Mouse (Mus musculus) kidney, postnatal 0 days (tissue): ENCODE measurements around the gene Mier2. TPM values are rescaled to one million over a fixed set of nuclear protein-coding genes. Genes with fewer than 3 reads are reported as not detected.

Source experiments
- ATAC-seq: fragments of 200-750 bp; cut with Nextera tagmentation; replicated peaks from 2 replicates; pipeline ENCODE4 v1.8.0; 2017; ENCODE audit warnings: low read depth, moderate number of reproducible peaks, moderate TSS enrichment, moderate library complexity; ENCODE audit not compliant: low FRiP score
- DNase-seq: peaks from one replicate; pipeline ENCODE4 v3.0.0-alpha.2; 2016; ENCODE audit warnings: low spot score
- H3K27ac ChIP-seq: fragments of 300-500 bp; sonication (generic); 2 replicates; pipeline ENCODE4 v1.5.1; 2014; ENCODE audit warnings: mild to moderate bottlenecking
- H3K27me3 ChIP-seq: fragments of 300-500 bp; sonication (generic); 2 replicates; pipeline ENCODE4 v1.6.1; 2014; ENCODE audit warnings: low read length, mixed read lengths; ENCODE audit not compliant: insufficient read depth
- H3K36me3 ChIP-seq: fragments of 300-500 bp; sonication (generic); 2 replicates; pipeline ENCODE4 v1.6.1; 2014; ENCODE audit warnings: low read length, mixed read lengths; ENCODE audit not compliant: insufficient read depth
- H3K4me1 ChIP-seq: fragments of 300-500 bp; sonication (generic); replicated peaks from 2 replicates; pipeline ENCODE4 v1.6.1; 2014; ENCODE audit warnings: antibody characterized with exemption, low read length, mixed read lengths; ENCODE audit not compliant: insufficient read depth
- H3K4me2 ChIP-seq: fragments of 300-500 bp; sonication (generic); 2 replicates; pipeline ENCODE4 v1.6.1; 2014; ENCODE audit warnings: mild to moderate bottlenecking, low read length, moderate library complexity, mixed read lengths
- H3K4me3 ChIP-seq: fragments of 300-500 bp; sonication (generic); replicated peaks from 2 replicates; pipeline ENCODE4 v1.5.1; 2014; ENCODE audit warnings: low read depth, low read length
- H3K9ac ChIP-seq: fragments of 300-500 bp; sonication (generic); 2 replicates; pipeline ENCODE4 v1.6.1; 2014; ENCODE audit warnings: low read depth, low read length
- H3K9me3 ChIP-seq: fragments of 300-500 bp; sonication (generic); replicated peaks from 2 replicates; pipeline ENCODE4 v1.6.1; 2016; ENCODE audit warnings: low read length, inconsistent platforms, mixed read lengths
- CTCF ChIP-seq: IDR thresholded peaks from 2 replicates; pipeline ENCODE4 v1.5.1; 2016; ENCODE audit warnings: antibody characterized with exemption, low read depth, mild to moderate bottlenecking, moderate library complexity
- WGBS: fragments of 180-500 bp; shearing (Covaris S2); extraction: QIAGEN DNeasy Blood & Tissue Kit; methylation state at CpG from one replicate; pipeline ENCODE4 v1.1.7; 2014; 5-methylcytosine and 5-hydroxymethylcytosine counted together
- polyA plus RNA-seq: library from polyadenylated mRNA; unstranded; fragments of >200 nt; fragmentation: Nextera tagmentation; extraction: Ambion mirVana; gene quantifications from 2 replicates; pipeline ENCODE4 v1.2.1, GENCODE M21; 2015

Mier2 gene
- polyA plus RNA-seq, 1 experiment from 2014 or later, result 27.4 TPM

DNA sequence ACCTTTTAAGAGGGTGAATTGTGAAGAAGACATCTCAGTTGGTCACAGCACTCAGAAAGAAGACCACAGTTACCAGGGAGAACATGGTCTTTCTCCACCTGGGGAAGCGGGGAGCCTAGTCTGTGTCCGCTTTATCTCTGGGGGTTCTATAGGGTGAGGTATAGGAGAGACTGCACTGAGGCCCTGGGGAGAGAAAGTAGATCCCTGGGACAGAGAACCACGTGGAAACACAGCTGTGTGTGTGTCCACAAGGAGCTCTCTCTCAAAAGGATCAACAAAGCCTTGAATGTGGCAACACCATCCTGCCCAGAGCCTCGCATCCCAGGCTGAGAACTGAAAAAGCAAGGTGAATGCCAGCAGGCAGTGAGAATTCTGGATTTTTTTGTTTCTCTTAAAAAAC lies 22.4 kb upstream of the Mier2 start:
- Histone ChIP-seq H3K4me3 (no peak overlapping the region), H3K9me3 (no peaks in the 10 kb centered on the region), H3K27ac (no peak overlapping the region), H3K4me1 (no peaks in the 10 kb centered on the region), H3K36me3 (no peaks in the 10 kb centered on the region), H3K27me3 (no peaks in the 10 kb centered on the region), H3K4me2 (no peak overlapping the region), H3K9ac (no peak overlapping the region)
- no peak for ATAC-seq
- no peak for TF ChIP-seq CTCF
- 75% methylated on average over 4 of the region's 4 CpGs for WGBS
- no peak for DNase-seq

DNA sequence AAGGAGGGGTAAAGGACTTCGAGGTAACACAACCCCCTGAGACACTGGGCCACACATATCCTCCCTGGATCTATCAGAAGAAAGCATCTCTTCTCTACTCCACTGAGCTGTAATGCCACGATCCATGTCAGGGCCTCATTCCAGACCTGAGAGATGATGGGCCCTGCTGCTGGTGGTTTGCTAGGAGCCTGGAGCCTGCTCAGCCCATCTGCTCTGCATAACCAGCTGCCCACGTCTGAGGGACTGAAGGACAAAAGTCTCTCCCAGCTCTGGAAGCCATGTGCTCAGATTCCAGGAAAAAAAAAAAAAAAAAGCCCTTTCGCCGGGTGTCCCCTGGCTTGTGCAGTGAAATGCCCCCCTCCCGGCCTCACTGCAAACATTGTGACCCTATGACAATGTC lies 20.8 kb upstream of the Mier2 start:
- H3K4me3 ChIP-seq, result no peak overlapping the region
- no peak overlapping the region for H3K27ac ChIP-seq
- ATAC-seq, result no peak
- no peak for DNase-seq
- WGBS, result 62% methylated on average over 6 of the region's 6 CpGs
- H3K9ac ChIP-seq, result no peak overlapping the region
- no peak for TF ChIP-seq CTCF
- no peaks in the 10 kb centered on the region for H3K9me3 ChIP-seq
- no peaks in the 10 kb centered on the region for H3K4me1 ChIP-seq
- H3K4me2 ChIP-seq, result no peak overlapping the region
- no peaks in the 10 kb centered on the region for H3K27me3 ChIP-seq
- no peaks in the 10 kb centered on the region for H3K36me3 ChIP-seq

GRCm38 (mm10) chr10:79574796-79575195 lies 19.8 kb upstream of the Mier2 start:
- Histone ChIP-seq H3K4me2 (no peak overlapping the region), H3K9ac (no peak overlapping the region), H3K27ac (no peak overlapping the region), H3K9me3 (no peaks in the 10 kb centered on the region), H3K4me1 (no peaks in the 10 kb centered on the region), H3K36me3 (no peaks in the 10 kb centered on the region), H3K4me3 (no peak overlapping the region), H3K27me3 (no peaks in the 10 kb centered on the region)
- DNase-seq, result no peak
- WGBS, result 90% methylated on average over 6 of the region's 6 CpGs
- TF ChIP-seq CTCF, result no peak
- ATAC-seq, result no peak

GRCm38 (mm10) chr10:79574350-79574749 lies 19.4 kb upstream of the Mier2 start:
- H3K36me3 ChIP-seq, result no peaks in the 10 kb centered on the region
- H3K4me3 ChIP-seq, result no peak overlapping the region
- H3K9me3 ChIP-seq, result no peaks in the 10 kb centered on the region
- no peak for TF ChIP-seq CTCF
- WGBS, result 74% methylated on average over 8 of the region's 8 CpGs
- no peaks in the 10 kb centered on the region for H3K27me3 ChIP-seq
- no peak overlapping the region for H3K9ac ChIP-seq
- no peaks in the 10 kb centered on the region for H3K4me1 ChIP-seq
- no peak for ATAC-seq
- H3K27ac ChIP-seq, result no peak overlapping the region
- no peak for DNase-seq
- H3K4me2 ChIP-seq, result no peak overlapping the region

DNA sequence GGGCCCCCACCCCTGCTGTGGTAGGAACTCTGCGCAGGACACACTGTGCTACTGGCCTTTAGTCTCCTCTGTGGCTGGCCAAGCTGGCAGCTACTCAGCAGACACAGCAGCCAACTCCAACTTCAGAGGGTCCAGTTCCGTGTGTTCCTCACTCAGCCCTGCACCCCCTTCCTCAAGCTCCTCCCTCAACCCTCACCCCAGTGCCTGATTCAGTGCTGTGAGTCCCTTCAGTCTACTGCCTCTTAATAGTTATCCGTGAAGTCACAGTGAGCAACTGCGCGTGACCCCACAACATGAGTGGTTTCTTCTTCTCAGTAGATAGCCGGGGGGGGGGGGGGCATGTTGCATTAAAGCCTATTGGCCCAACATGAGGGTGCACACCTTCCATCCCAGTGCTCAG lies 18.6 kb upstream of the Mier2 start:
- DNase-seq (no peak), ATAC-seq (no peak)
- TF ChIP-seq CTCF, result no peak
- no peaks in the 10 kb centered on the region for H3K9me3 ChIP-seq
- no peak overlapping the region for H3K4me2 ChIP-seq
- H3K27ac ChIP-seq, result no peak overlapping the region
- 83% methylated on average over 6 of the region's 6 CpGs for WGBS
- H3K4me3 ChIP-seq, result no peak overlapping the region
- no peaks in the 10 kb centered on the region for H3K27me3 ChIP-seq
- no peak overlapping the region for H3K9ac ChIP-seq
- H3K36me3 ChIP-seq, result no peaks in the 10 kb centered on the region
- no peaks in the 10 kb centered on the region for H3K4me1 ChIP-seq

GRCm38 (mm10) chr10:79571314-79571713 lies 16.3 kb upstream of the Mier2 start:
- TF ChIP-seq CTCF, result no peak
- H3K9me3 ChIP-seq, result no peaks in the 10 kb centered on the region
- H3K4me3 ChIP-seq, result no peak overlapping the region
- no peaks in the 10 kb centered on the region for H3K27me3 ChIP-seq
- no peak overlapping the region for H3K9ac ChIP-seq
- no peak for ATAC-seq
- no peak overlapping the region for H3K4me2 ChIP-seq
- no peak overlapping the region for H3K27ac ChIP-seq
- no peaks in the 10 kb centered on the region for H3K36me3 ChIP-seq
- H3K4me1 ChIP-seq, result no peaks in the 10 kb centered on the region
- DNase-seq, result no peak
- WGBS, result 95% methylated on average over 2 of the region's 2 CpGs

- Histone ChIP-seq H3K9ac (no peak overlapping the region), H3K27me3 (no peaks in the 10 kb centered on the region), H3K27ac (no peak overlapping the region), H3K36me3 (no peaks in the 10 kb centered on the region), H3K9me3 (no peaks in the 10 kb centered on the region), H3K4me1 (no peaks in the 10 kb centered on the region), H3K4me3 (no peak overlapping the region), H3K4me2 (no peak overlapping the region)
- ATAC-seq (no peak), DNase-seq (no peak)
- 90% methylated on average over 5 of the region's 5 CpGs for whole genome bisulfite sequencing
- no peak for TF ChIP-seq CTCF
Observed at GRCm38 (mm10) chr10:79569921-79570320, 14.9 kb upstream of the Mier2 start.
